Mouse (Mus musculus): ENCODE data around the gene Ifnar2.

Gene Ifnar2

DNA sequence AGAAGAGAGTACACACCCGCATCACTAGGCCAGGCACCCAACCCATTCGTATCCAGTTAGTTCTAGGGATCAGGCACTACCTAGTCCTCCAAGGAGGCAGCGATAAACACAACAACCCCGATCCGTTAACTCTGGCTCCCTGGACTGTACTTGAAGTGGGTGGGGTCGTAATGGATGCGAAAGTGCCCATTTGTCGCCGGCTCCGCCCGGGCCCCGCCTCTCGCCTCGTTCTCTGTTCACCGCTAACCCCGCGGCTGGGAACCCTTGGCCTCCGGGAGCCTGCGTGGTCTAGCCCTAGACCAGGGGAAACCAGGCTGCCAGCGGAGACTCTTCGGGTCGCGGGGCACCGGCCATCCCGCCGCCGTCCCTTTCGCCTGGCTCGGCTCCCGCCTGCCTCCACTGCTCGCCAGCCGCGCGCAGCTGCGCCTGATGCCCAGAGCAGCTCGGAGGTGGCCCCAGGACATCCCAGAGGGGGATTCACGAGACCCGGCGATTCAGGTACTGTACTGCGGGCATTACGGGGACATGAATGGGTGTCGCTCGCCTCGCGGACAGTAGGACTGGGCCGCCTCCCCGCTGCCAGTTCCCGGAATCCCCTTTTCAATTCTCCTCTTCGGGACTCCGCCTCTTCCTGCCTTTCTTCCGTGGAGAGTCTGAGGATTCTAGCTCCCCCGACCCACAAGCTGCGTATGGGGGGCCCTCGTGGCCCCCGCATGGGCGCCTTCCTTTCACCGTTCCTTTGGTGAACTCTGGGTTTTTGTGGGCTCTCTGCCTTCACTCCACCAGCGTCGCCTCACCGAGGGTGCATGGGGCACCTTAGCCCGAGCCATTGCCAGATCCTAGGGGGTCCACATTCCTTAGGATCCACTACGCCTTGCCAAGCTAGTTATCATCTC lies at the start of gene Ifnar2:
Ifnar2 (plus strand) TSS at position 207 of the 896 bp plus-strand sequence.
- DNase-seq (ENCODE audit: low spot score): peak; percentile 77

- DNase-seq (ENCODE audit: low spot score): no peak
These were observed 45.0 kb upstream of the Ifnar2 start for GRCm38 (mm10) chr16:91327605-91328004.

- no peak for DNase-seq (ENCODE audit: low spot score)
These were observed 43.7 kb upstream of the Ifnar2 start for GRCm38 (mm10) chr16:91328922-91329321.

DNA sequence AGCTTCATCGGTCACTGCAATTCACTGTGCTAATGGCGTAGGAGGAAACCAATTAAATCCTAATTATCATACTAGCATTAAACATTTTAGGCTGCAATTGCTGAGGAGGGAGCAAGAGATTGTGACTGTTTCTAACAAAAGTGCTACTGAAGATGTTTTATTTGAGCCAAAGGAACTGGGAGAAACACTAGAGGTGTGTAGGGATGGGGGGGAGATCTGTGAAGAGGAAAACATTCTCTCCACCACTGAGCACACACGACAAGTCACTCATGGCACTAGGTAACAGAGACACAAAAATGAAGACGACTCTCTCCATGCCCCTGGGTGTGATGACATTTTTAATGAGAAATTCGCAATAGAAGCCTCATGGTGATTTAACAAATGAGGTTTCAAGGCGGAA lies 42.1 kb upstream of the Ifnar2 start:
- no peak for DNase-seq (ENCODE audit: low spot score)

DNA sequence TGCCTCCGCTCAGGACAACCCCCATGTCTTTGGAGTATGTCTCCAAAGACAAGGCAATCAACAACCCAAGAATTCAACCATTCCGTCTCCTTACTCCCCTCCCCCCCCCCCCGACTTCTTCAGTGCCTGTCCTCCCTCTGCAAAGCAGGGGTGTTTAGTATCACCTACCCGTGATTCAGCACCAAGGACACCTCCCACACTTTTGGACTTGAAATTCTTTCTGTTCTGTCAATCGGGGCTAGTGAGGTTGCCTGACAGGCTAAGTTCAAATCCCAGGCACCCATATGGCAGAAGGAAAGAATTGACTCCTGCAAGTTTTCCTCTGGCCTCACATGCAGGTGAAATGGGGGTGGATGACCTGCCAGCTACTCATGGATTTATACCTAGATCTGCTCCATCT lies 41.4 kb upstream of the Ifnar2 start:
- no peak for DNase-seq (ENCODE audit: low spot score)

DNA sequence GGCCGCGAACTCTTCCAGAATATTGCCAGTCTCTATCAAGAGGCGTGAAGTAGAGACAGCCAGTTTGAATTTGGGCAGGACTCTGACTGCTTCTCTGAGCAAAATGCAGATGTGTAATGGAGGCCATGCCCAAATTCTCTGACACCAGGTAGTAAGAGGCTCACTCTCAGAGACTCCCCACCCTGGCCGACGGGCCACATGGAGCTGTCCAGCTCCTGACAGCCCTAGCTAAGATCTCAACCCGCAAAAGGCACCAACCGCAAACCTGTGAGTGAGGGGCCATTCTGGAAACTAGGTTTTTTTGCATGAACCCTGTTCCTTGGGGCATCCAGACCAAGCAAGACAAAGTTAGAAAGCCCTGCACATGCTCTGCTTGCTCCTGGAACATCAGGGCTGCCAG lies 39.7 kb upstream of the Ifnar2 start:
- no peak for DNase-seq (ENCODE audit: low spot score)

- DNase-seq (ENCODE audit: low spot score): no peak
These were observed 38.2 kb upstream of the Ifnar2 start for GRCm38 (mm10) chr16:91334190-91334893.

GRCm38 (mm10) chr16:91336753-91337152 lies 35.8 kb upstream of the Ifnar2 start:
- DNase-seq (ENCODE audit: low spot score): no peak

GRCm38 (mm10) chr16:91337480-91337879 lies 35.1 kb upstream of the Ifnar2 start:
- DNase-seq (ENCODE audit: low spot score): no peak

- DNase-seq (ENCODE audit: low spot score): no peak
These were observed 26.1 kb upstream of the Ifnar2 start for GRCm38 (mm10) chr16:91346491-91346890.

GRCm38 (mm10) chr16:91347491-91348263 lies 24.9 kb upstream of the Ifnar2 start:
- no peak for DNase-seq (ENCODE audit: low spot score)

GRCm38 (mm10) chr16:91348264-91348565 lies 24.4 kb upstream of the Ifnar2 start:
- DNase-seq (ENCODE audit: low spot score): no peak

DNA sequence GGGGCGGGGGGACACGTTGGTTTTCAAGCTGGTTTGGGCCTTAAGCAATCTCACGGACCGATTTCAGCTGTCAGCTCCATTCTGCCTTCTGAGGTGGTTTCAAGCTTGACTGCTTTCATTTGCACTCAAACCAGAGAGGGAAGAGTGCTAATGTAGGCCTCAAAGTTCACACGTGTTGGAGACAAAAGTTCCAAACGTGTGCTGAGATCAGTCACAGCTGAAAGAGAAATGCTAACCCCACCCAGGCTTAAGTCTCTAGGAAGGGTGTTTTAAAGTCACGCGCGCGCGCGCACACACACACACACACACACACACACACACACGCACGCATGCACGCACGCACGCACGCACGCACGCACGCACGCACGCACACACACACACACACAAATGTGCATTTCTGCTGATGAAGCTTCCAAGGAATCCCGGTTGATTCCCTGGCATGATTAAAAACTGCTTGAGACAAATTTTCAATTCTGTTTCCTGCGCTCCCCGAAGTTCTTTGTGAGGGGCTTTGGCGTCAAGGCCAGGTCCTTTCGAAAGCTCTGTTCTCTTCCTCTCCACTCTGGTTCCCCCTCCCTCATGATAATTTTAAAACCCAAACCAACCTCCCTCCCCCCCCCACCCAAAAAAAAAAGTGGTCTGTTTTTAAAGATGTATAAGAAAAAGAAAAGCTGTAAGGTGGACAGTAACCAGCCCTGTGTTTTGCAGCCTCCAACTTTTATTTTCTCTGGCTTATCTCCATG lies 23.8 kb upstream of the Ifnar2 start:
- DNase-seq (ENCODE audit: low spot score): no peak

DNA sequence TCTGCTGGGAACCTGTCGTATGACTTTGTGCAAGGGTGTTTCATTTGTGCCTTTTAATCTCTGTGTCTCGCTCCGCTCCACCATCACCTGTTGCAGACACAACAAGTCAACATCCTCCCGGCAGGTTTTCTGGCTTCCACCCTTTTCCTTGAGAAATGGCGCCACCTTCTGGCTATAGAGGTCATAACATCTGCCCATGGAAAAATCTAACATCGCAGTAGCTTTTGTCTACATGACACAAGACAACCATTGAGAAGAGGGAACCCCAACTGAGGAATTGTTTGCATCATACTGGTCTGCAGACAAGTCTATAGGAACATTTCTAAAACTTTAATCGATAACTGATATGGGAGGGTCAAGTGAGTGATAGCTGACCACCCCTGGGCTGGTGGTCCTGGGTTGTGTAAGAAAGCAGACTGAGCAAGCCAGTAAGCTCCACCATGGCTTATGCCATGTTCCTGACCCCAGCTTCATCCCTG lies 20.5 kb upstream of the Ifnar2 start:
- DNase-seq (ENCODE audit: low spot score): peak; percentile 74

DNA sequence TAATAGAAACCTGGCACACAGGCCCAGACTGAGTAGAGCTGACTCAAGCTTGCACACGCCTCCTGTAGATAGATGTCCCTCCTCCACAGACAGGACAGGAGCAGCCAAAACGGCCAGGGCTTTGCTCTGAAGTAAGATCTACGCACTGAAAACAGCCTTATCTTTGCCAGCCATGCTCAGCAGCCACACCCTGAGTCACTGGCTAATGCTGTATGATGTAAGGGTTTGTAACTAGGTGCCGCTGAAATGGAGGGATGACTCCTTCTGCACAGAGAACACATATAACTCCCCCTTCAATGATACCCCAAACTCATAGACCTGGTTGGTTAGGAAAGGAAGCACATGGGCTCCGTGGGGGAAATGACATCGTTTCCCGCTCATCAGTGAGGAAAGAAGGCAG lies 19.8 kb upstream of the Ifnar2 start:
- no peak for DNase-seq (ENCODE audit: low spot score)

GRCm38 (mm10) chr16:91353177-91353576 lies 19.4 kb upstream of the Ifnar2 start:
- DNase-seq (ENCODE audit: low spot score): no peak

GRCm38 (mm10) chr16:91353638-91354037 lies 18.9 kb upstream of the Ifnar2 start:
- DNase-seq (ENCODE audit: low spot score): no peak

GRCm38 (mm10) chr16:91354599-91354998 lies 18.0 kb upstream of the Ifnar2 start:
- DNase-seq (ENCODE audit: low spot score): no peak

DNA sequence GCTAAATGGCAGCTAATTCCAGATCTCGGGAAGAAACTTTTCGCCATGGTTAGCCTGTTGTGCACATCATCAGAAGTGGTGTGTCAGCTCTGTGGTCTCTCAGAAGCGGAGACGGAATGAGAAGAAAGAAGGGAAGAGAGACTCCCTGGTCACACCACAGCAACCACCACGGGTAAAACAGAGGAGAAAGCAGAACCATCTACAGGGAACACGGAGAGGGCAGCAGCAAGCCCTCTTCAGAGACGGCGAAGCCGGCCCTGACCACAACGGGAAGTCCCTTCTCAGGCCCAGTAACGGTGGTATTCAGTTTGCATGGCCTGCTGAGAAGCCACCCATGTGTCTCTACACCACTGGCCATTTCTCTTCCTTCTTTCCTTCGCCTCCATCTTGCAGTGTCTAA lies 17.4 kb upstream of the Ifnar2 start:
- DNase-seq (ENCODE audit: low spot score): no peak

- no peak for DNase-seq (ENCODE audit: low spot score)
These were observed 15.6 kb upstream of the Ifnar2 start for GRCm38 (mm10) chr16:91356760-91357525.

GRCm38 (mm10) chr16:91357526-91357900 lies 15.1 kb upstream of the Ifnar2 start:
- no peak for DNase-seq (ENCODE audit: low spot score)
